In the genomic region with DNA sequence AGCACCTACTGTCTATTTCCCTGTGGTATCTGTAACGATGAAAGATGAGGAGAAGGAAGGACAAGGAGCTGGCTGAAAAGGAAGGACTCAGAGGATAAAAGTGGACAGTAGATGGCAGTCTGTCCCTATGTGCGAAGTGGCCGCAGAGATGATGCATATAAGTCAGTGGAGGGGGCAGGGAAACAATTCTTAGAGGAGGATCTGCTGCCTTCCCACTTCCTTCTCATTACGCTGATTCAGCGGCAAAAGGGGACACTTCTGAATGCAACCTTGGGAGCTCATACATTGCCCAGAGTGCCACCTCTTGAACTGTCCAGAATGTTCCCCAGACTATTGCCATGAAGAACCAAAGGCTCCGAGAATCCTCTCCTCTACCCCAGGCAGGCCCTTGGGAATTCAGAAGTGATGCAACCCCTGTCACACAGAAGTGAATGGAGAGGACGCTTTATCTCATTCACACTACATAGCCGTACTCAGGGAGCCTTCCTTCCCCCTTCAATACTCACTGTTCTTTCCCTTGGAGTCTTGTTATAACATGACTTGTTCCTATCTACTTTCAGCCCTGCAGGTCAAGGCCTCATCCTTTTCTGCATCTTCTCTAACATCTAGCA, we compare ENCODE assay signal across 8 mouse cellular contexts. TPM values are rescaled to one million over a fixed set of nuclear protein-coding genes. Genes with fewer than 3 reads are reported as not detected.
DNase-seq lines count a peak whose midpoint lies in the region; ATAC-seq and TF ChIP-seq lines count a peak whose summit lies in the region.

No protein-coding gene starts in this region.

- TF ChIP-seq EP300 in heart, postnatal 0 days (IDR thresholded peaks at IDR 0.05; ENCODE audit: low read depth) = no peak

- no peaks in the 10 kb centered on the region for H3K27me3 ChIP-seq in intestine, embryonic 15.5 days (replicated peaks)
- H3K27me3 ChIP-seq in intestine, embryonic 16.5 days (replicated peaks; ENCODE audit: control insufficient read depth, insufficient read depth, low read length) = no peaks in the 10 kb centered on the region
- H3K27me3 ChIP-seq in heart, postnatal 0 days (ENCODE audit: control insufficient read depth, insufficient read depth, low read length) = no peaks in the 10 kb centered on the region
- no peaks in the 10 kb centered on the region for H3K27me3 ChIP-seq in lung, embryonic 16.5 days (ENCODE audit: control insufficient read depth, insufficient read depth, low read depth, low read length)

- no peak overlapping the region for H3K4me2 ChIP-seq in intestine, embryonic 15.5 days (replicated peaks)
- no peak overlapping the region for H3K4me2 ChIP-seq in intestine, embryonic 16.5 days (ENCODE audit: low read depth, low read length)
- no peak overlapping the region for H3K4me2 ChIP-seq in heart, postnatal 0 days (ENCODE audit: low read depth, low read length)
- H3K4me2 ChIP-seq in lung, embryonic 16.5 days (ENCODE audit: low read depth, low read length) = no peak overlapping the region

- H3K4me1 ChIP-seq in intestine, embryonic 15.5 days (replicated peaks) = 0 out of 2 replicates have a peak, but pooled peaks cover 5% of the 10 kb centered on the region
- no peaks in the 10 kb centered on the region for H3K4me1 ChIP-seq in intestine, embryonic 16.5 days (ENCODE audit: control insufficient read depth, insufficient read depth, low read length)
- 0 out of 2 replicates have a peak, but pooled peaks cover 2% of the 10 kb centered on the region for H3K4me1 ChIP-seq in heart, postnatal 0 days (ENCODE audit: control insufficient read depth, insufficient read depth)
- H3K4me1 ChIP-seq in lung, embryonic 16.5 days (replicated peaks; ENCODE audit: control insufficient read depth, insufficient read depth, low read length) = peaks cover 4% of the 10 kb centered on the region; the same call in 1 of the 2 replicates

- TF ChIP-seq CTCF in heart, postnatal 0 days (IDR thresholded peaks at IDR 0.05; ENCODE audit: low read depth) = peak; percentile 91

- no peak overlapping the region for H3K4me3 ChIP-seq in intestine, embryonic 15.5 days (replicated peaks)
- no peak overlapping the region for H3K4me3 ChIP-seq in intestine, embryonic 16.5 days (ENCODE audit: low read length)
- H3K4me3 ChIP-seq in heart, postnatal 0 days (ENCODE audit: low read depth, low read length) = no peak overlapping the region
- H3K4me3 ChIP-seq in lung, embryonic 16.5 days (ENCODE audit: low read length) = no peak overlapping the region

- WGBS in intestine, embryonic 15.5 days = 34% methylated on average over 8 of the region's 8 CpGs
- 34% methylated on average over 8 of the region's 8 CpGs for WGBS in intestine, embryonic 16.5 days
- WGBS in heart, postnatal 0 days = 21% methylated on average over 8 of the region's 8 CpGs
- 21% methylated on average over 8 of the region's 8 CpGs for WGBS in lung, embryonic 16.5 days

- 0 out of 2 replicates have a peak, but pooled peaks have one; percentile 39 for ATAC-seq in intestine, embryonic 15.5 days
- ATAC-seq in intestine, embryonic 16.5 days = no peak
- peak; percentile 63 for ATAC-seq in heart, postnatal 0 days (ENCODE audit: insufficient read depth, low read depth)
- peak; percentile 80 for ATAC-seq in lung, embryonic 16.5 days (ENCODE audit: low read depth)
- ATAC-seq in inflammation-experienced regulatory T-cells, adult 6 months = no peak

- no peak overlapping the region for H3K27ac ChIP-seq in intestine, embryonic 15.5 days
- H3K27ac ChIP-seq in intestine, embryonic 16.5 days (ENCODE audit: low read length) = no peak overlapping the region
- H3K27ac ChIP-seq in heart, postnatal 0 days (ENCODE audit: low read depth) = no peak overlapping the region
- H3K27ac ChIP-seq in lung, embryonic 16.5 days (ENCODE audit: low read length) = no peak overlapping the region

- no peak overlapping the region for H3K9ac ChIP-seq in intestine, embryonic 15.5 days
- H3K9ac ChIP-seq in intestine, embryonic 16.5 days (ENCODE audit: low read depth, low read length) = no peak overlapping the region
- H3K9ac ChIP-seq in heart, postnatal 0 days (replicated peaks; ENCODE audit: low read depth, low read length) = no peak overlapping the region
- H3K9ac ChIP-seq in lung, embryonic 16.5 days (ENCODE audit: low read length) = no peak overlapping the region

- DNase-seq in cerebellum, adult 11 months = peak; percentile 49
- peak; percentile 76 for DNase-seq in heart, postnatal 0 days (ENCODE audit: low spot score)
- DNase-seq in gastrocnemius, postnatal 4 days (ENCODE audit: low spot score in 2 of 2) = no peak
- DNase-seq in testis, postnatal 14 days (ENCODE audit: low spot score) = no peak

- no peaks in the 10 kb centered on the region for H3K36me3 ChIP-seq in intestine, embryonic 15.5 days
- H3K36me3 ChIP-seq in intestine, embryonic 16.5 days (ENCODE audit: control insufficient read depth, insufficient read depth, low read length) = no peaks in the 10 kb centered on the region
- H3K36me3 ChIP-seq in heart, postnatal 0 days (replicated peaks; ENCODE audit: control insufficient read depth, insufficient read depth, low read length) = no peaks in the 10 kb centered on the region
- H3K36me3 ChIP-seq in lung, embryonic 16.5 days (ENCODE audit: control insufficient read depth, insufficient read depth, low read length) = no peaks in the 10 kb centered on the region

- no peaks in the 10 kb centered on the region for H3K9me3 ChIP-seq in intestine, embryonic 15.5 days
- no peaks in the 10 kb centered on the region for H3K9me3 ChIP-seq in intestine, embryonic 16.5 days (ENCODE audit: control insufficient read depth, low read length)
- no peaks in the 10 kb centered on the region for H3K9me3 ChIP-seq in heart, postnatal 0 days (replicated peaks; ENCODE audit: control insufficient read depth, low read length)
- H3K9me3 ChIP-seq in lung, embryonic 16.5 days (ENCODE audit: control insufficient read depth, low read length) = no peaks in the 10 kb centered on the region

RNA-seq across cellular contexts. Expression of a gene that starts 12.2 kb away (rescaled TPM):
- polyA plus RNA-seq in intestine, embryonic 15.5 days (2015; fragmentation: Nextera tagmentation; extraction: Ambion mirVana) = 6.5 and 7.8 TPM in 2 replicates
- 5.7 and 6.7 TPM in 2 replicates for polyA plus RNA-seq in intestine, embryonic 16.5 days (2015; fragmentation: Nextera tagmentation; extraction: Ambion mirVana)
- 5.2 and 8.3 TPM in 2 replicates for total RNA-seq in heart, postnatal 0 days (2014; rRNA removed; ENCODE audit: low replicate concordance)
- polyA plus RNA-seq in heart, postnatal 0 days (2015; fragmentation: Nextera tagmentation; extraction: Ambion mirVana) = 5.5 and 6.1 TPM in 2 replicates
- polyA plus RNA-seq in lung, embryonic 16.5 days (2015; fragmentation: Nextera tagmentation; extraction: Ambion mirVana) = 3.5 and 3.7 TPM in 2 replicates
- 1 to 10 TPM; 3.0 to 3.3 TPM for total RNA-seq in gastrocnemius, postnatal 4 days (2021)
- not detected for polyA plus RNA-seq in inflammation-experienced regulatory T-cells, adult 6 months (2017; shearing (Covaris generic))

Comparison
In these comparisons a context has a peak if more than half of its experiments do, and no peak if none do; other contexts are left out.
1. ATAC-seq: peak in intestine, embryonic 15.5 days (single experiment), heart, postnatal 0 days (single experiment) and lung, embryonic 16.5 days (single experiment); none in intestine, embryonic 16.5 days (single experiment) and inflammation-experienced regulatory T-cells, adult 6 months (single experiment).
2. DNase-seq: peak in cerebellum, adult 11 months (single experiment) and heart, postnatal 0 days (single experiment); none in gastrocnemius, postnatal 4 days (0 of 2) and testis, postnatal 14 days (single experiment).